Mouse (Mus musculus) embryonic fibroblast, embryonic 13.5 days (primary cell): ENCODE data around the gene H2afy.

Experiments
- CTCF ChIP-seq: IDR thresholded peaks from 2 replicates; pipeline ENCODE4 v1.5.1; 2011; ENCODE audit warnings: mild to moderate bottlenecking, control low read depth, low read length, moderate library complexity, borderline replicate concordance; ENCODE audit not compliant: insufficient read depth
- POLR2A ChIP-seq: IDR thresholded peaks from 2 replicates; pipeline ENCODE4 v1.6.1; 2011; ENCODE audit warnings: low read depth, mild to moderate bottlenecking, control low read depth, low read length, moderate library complexity

DNA sequence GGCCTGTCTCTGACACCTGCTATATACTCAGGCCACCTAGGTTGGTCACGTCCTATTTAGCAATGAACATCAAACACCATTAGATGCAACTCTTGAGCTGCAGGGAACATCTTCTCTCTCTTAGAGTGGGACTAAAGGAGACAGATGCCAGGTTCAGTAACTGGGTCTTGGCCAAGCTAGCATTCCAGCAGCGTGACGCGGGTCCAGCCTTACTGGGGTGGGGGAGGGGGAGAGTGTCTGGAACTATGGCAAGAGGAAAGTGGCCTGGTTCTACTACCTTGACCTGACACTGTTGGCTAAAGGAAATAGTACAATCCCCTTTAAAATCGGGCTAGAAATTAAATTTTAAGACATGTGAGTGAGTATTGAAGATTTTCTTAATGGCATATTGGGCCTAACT is 43.6 kb downstream of the H2afy start:
- TF ChIP-seq POLR2A = no peak
- no peak for TF ChIP-seq CTCF
